Mouse (Mus musculus): ENCODE results near the gene Gck.
"Not testable (repeated sequence)": the region's sequence is repeated elsewhere in the genome, so short reads cannot be mapped to it uniquely, and the experiment has no call there.

Gene Gck

GRCm38 (mm10) chr11:5913936-5914335 lies 35.9 kb downstream of the Gck start:
- DNase-seq (ENCODE audit: extremely low spot score, low read depth, low spot score), result no peak

- no peak for DNase-seq (ENCODE audit: extremely low spot score, low read depth, low spot score)
Measured at GRCm38 (mm10) chr11:5913256-5913655, 36.6 kb downstream of the Gck start.

- DNase-seq (ENCODE audit: extremely low spot score, low read depth, low spot score), result no peak
Measured at GRCm38 (mm10) chr11:5912635-5913034, 37.2 kb downstream of the Gck start.

GRCm38 (mm10) chr11:5908642-5909041 lies 41.2 kb downstream of the Gck start:
- no peak for DNase-seq (ENCODE audit: extremely low spot score, low read depth, low spot score)

GRCm38 (mm10) chr11:5907096-5907495 lies 42.8 kb downstream of the Gck start:
- DNase-seq (ENCODE audit: extremely low spot score, low read depth, low spot score), result no peak

- no peak for DNase-seq (ENCODE audit: extremely low spot score, low read depth, low spot score)
Measured at GRCm38 (mm10) chr11:5905778-5906518, 43.9 kb downstream of the Gck start.

- no peak for DNase-seq (ENCODE audit: extremely low spot score, low read depth, low spot score)
Measured at GRCm38 (mm10) chr11:5904871-5905270, 45.0 kb downstream of the Gck start.

- DNase-seq (ENCODE audit: extremely low spot score, low read depth, low spot score), result no peak
Measured at GRCm38 (mm10) chr11:5904357-5904756, 45.5 kb downstream of the Gck start.

- DNase-seq (ENCODE audit: extremely low spot score, low read depth, low spot score), result no peak
Measured at GRCm38 (mm10) chr11:5903844-5904243, 46.0 kb downstream of the Gck start.

GRCm38 (mm10) chr11:5902390-5902789 lies 47.5 kb downstream of the Gck start:
- DNase-seq (ENCODE audit: extremely low spot score, low read depth, low spot score), result no peak

- no peak for DNase-seq (ENCODE audit: extremely low spot score, low read depth, low spot score)
Measured at GRCm38 (mm10) chr11:5901950-5902349, 47.9 kb downstream of the Gck start.

- DNase-seq (ENCODE audit: extremely low spot score, low read depth, low spot score), result no peak
Measured at GRCm38 (mm10) chr11:5901320-5901719, 48.6 kb downstream of the Gck start.

GRCm38 (mm10) chr11:5899286-5899685 lies 50.6 kb downstream of the Gck start:
- DNase-seq (ENCODE audit: extremely low spot score, low read depth, low spot score), result no peak

GRCm38 (mm10) chr11:5898531-5898930 lies 51.4 kb downstream of the Gck start, which contains the start of gene Myl7:
Gene Myl7, minus strand, starts transcription at chr11:5898782.
- DNase-seq (ENCODE audit: extremely low spot score, low read depth, low spot score), result no peak

GRCm38 (mm10) chr11:5897839-5898238 lies 52.0 kb downstream of the Gck start:
- no peak for DNase-seq (ENCODE audit: extremely low spot score, low read depth, low spot score)

GRCm38 (mm10) chr11:5897230-5897629 lies 52.7 kb downstream of the Gck start:
- DNase-seq (ENCODE audit: extremely low spot score, low read depth, low spot score), result no peak

- no peak for DNase-seq (ENCODE audit: extremely low spot score, low read depth, low spot score)
Measured at GRCm38 (mm10) chr11:5893807-5894206, 56.1 kb downstream of the Gck start.

- DNase-seq (ENCODE audit: extremely low spot score, low read depth, low spot score), result no peak
Measured at GRCm38 (mm10) chr11:5892810-5893368, 57.0 kb downstream of the Gck start.

- DNase-seq (ENCODE audit: extremely low spot score, low read depth, low spot score), result no peak
Measured at GRCm38 (mm10) chr11:5892151-5892591, 57.7 kb downstream of the Gck start.

GRCm38 (mm10) chr11:5888563-5888962 lies 61.3 kb downstream of the Gck start:
- not testable (repeated sequence) for DNase-seq (ENCODE audit: extremely low spot score, low read depth, low spot score)

GRCm38 (mm10) chr11:5887250-5887649 lies 62.6 kb downstream of the Gck start:
- DNase-seq (ENCODE audit: extremely low spot score, low read depth, low spot score), result no peak

- no peak for DNase-seq (ENCODE audit: extremely low spot score, low read depth, low spot score)
Measured at GRCm38 (mm10) chr11:5886187-5886586, 63.7 kb downstream of the Gck start.

GRCm38 (mm10) chr11:5882518-5882917 lies 67.4 kb downstream of the Gck start:
- no peak for DNase-seq (ENCODE audit: extremely low spot score, low read depth, low spot score)
